Mouse (Mus musculus) MEL (cell line): ENCODE measurements around the gene Clic4. TPM values are rescaled to one million over a fixed set of nuclear protein-coding genes. Genes with fewer than 3 reads are reported as not detected.

Experiments
- DNase-seq: peaks from one replicate; pipeline ENCODE4 v3.0.0; 2011; ENCODE audit warnings: low read depth, low spot score
- H3K27ac ChIP-seq: 2 replicates; pipeline ENCODE4 v1.5.1; 2012; ENCODE audit warnings: low read depth, mild to moderate bottlenecking, control low read depth, low read length, moderate library complexity; ENCODE audit not compliant: control insufficient read depth
- H3K27me3 ChIP-seq, 2 experiments: fragments of 150-350 bp in 1 of 2; sonication (generic) in 1 of 2; 2 replicates each; pipeline ENCODE4 v1.6.1; 2012; ENCODE audit warnings: low read length in 2 of 2, mild to moderate bottlenecking in 2 of 2, improper control_type of control experiment in 1 of 2, moderate library complexity in 1 of 2; ENCODE audit not compliant: insufficient read depth in 2 of 2, control insufficient read depth in 1 of 2
- H3K36me3 ChIP-seq, 2 experiments: 2 replicates each; pipeline ENCODE4 v1.6.1; 2012 to 2014; ENCODE audit warnings: low read length in 2 of 2, improper control_type of control experiment in 1 of 2, inconsistent platforms in 1 of 2, mild to moderate bottlenecking in 1 of 2; ENCODE audit not compliant: insufficient read depth in 2 of 2, control insufficient read depth in 1 of 2
- H3K4me1 ChIP-seq, 2 experiments: fragments of 150-350 bp in 1 of 2; sonication (generic) in 1 of 2; 2 replicates each; pipeline ENCODE4 v1.6.1; 2012; ENCODE audit warnings: low read length in 2 of 2, improper control_type of control experiment in 1 of 2, mild to moderate bottlenecking in 1 of 2; ENCODE audit not compliant: insufficient read depth in 2 of 2, control insufficient read depth in 1 of 2
- H3K4me3 ChIP-seq, 2 experiments: fragments of 150-350 bp in 1 of 2; sonication (generic) in 1 of 2; 2 replicates each; pipeline ENCODE4 v1.5.1; 2012; ENCODE audit warnings: low read depth in 2 of 2, low read length in 2 of 2, mild to moderate bottlenecking in 2 of 2, moderate library complexity in 2 of 2, control low read depth in 1 of 2, improper control_type of control experiment in 1 of 2; ENCODE audit not compliant: control insufficient read depth in 1 of 2, insufficient read depth in 1 of 2
- H3K79me2 ChIP-seq: 2 replicates; pipeline ENCODE4 v1.6.1; 2012; ENCODE audit warnings: mild to moderate bottlenecking, low read length, moderate library complexity; ENCODE audit not compliant: control insufficient read depth, poor library complexity, insufficient read depth
- H3K9ac ChIP-seq: 2 replicates; pipeline ENCODE4 v1.6.1; 2012; ENCODE audit warnings: low read depth, mild to moderate bottlenecking, control low read depth, low read length, moderate library complexity; ENCODE audit not compliant: control insufficient read depth, poor library complexity, severe bottlenecking
- H3K9me3 ChIP-seq: fragments of 150-350 bp; sonication (generic); replicated peaks from 2 replicates; pipeline ENCODE4 v1.6.1; 2012; ENCODE audit warnings: mild to moderate bottlenecking, low read length, improper control_type of control experiment, moderate library complexity; ENCODE audit not compliant: insufficient read depth
- BHLHE40 ChIP-seq: IDR thresholded peaks from 2 replicates; pipeline ENCODE4 v1.6.1; 2012; ENCODE audit warnings: low read depth, mild to moderate bottlenecking, inconsistent platforms, low read length, improper control_type of control experiment, borderline replicate concordance
- CTCF ChIP-seq, 3 experiments: IDR thresholded peaks in 2 of 3; conservative IDR thresholded peaks in 1 of 3; 2 replicates each; pipeline ENCODE4 v1.5.1; 2011 to 2012; ENCODE audit warnings: low read length in 3 of 3, low read depth in 2 of 3, mild to moderate bottlenecking in 2 of 3, improper control_type of control experiment in 1 of 3, inconsistent platforms in 1 of 3, mixed read lengths in 1 of 3, moderate library complexity in 1 of 3; ENCODE audit not compliant: control insufficient read depth in 1 of 3, insufficient read depth in 1 of 3, poor library complexity in 1 of 3, severe bottlenecking in 1 of 3
- E2F4 ChIP-seq: IDR thresholded peaks from 2 replicates; pipeline ENCODE4 v1.6.1; 2011; ENCODE audit warnings: low read depth, low read length, improper control_type of control experiment, borderline replicate concordance
- ELF1 ChIP-seq: IDR thresholded peaks from 2 replicates; pipeline ENCODE4 v1.6.1; 2014; ENCODE audit warnings: low read depth, mild to moderate bottlenecking, inconsistent platforms, low read length, improper control_type of control experiment, moderate library complexity
- EP300 ChIP-seq, 2 experiments: IDR thresholded peaks; 2 replicates each; pipeline ENCODE4 v1.6.1; 2011; ENCODE audit warnings: improper control_type of control experiment in 2 of 2, low read length in 2 of 2, low read depth in 1 of 2, mild to moderate bottlenecking in 1 of 2
- ETS1 ChIP-seq: IDR thresholded peaks from 2 replicates; pipeline ENCODE4 v1.6.1; 2012; ENCODE audit warnings: low read depth, mild to moderate bottlenecking, inconsistent platforms, low read length, improper control_type of control experiment, moderate library complexity
- GABPA ChIP-seq: IDR thresholded peaks from 2 replicates; pipeline ENCODE4 v1.6.1; 2012; ENCODE audit warnings: low read depth, mild to moderate bottlenecking, inconsistent platforms, low read length, improper control_type of control experiment, moderate library complexity
- GATA1 ChIP-seq: IDR thresholded peaks from 2 replicates; pipeline ENCODE4 v1.6.1; 2011; ENCODE audit warnings: low read depth, low read length, improper control_type of control experiment
- HCFC1 ChIP-seq: IDR thresholded peaks from 2 replicates; pipeline ENCODE4 v1.6.1; 2012; ENCODE audit warnings: low read depth, mild to moderate bottlenecking, inconsistent platforms, low read length, improper control_type of control experiment, moderate library complexity
- JUND ChIP-seq: IDR thresholded peaks from 2 replicates; pipeline ENCODE4 v1.6.1; 2011; ENCODE audit warnings: low read depth, mild to moderate bottlenecking, improper control_type of control experiment, low read length
- KAT2A ChIP-seq: conservative IDR thresholded peaks from 2 replicates; pipeline ENCODE4 v1.6.1; 2012; ENCODE audit warnings: low read depth, low read length, improper control_type of control experiment, inconsistent platforms
- MAX ChIP-seq: IDR thresholded peaks from 2 replicates; pipeline ENCODE4 v1.6.1; 2011; ENCODE audit warnings: low read length, improper control_type of control experiment
- MEF2A ChIP-seq: IDR thresholded peaks from 2 replicates; pipeline ENCODE4 v1.6.1; 2014; ENCODE audit warnings: low read depth, mild to moderate bottlenecking, inconsistent platforms, low read length, improper control_type of control experiment; ENCODE audit not compliant: poor library complexity, insufficient replicate concordance, severe bottlenecking; ENCODE audit errors: extremely low read depth
- MXI1 ChIP-seq: IDR thresholded peaks from 2 replicates; pipeline ENCODE4 v1.6.1; 2011; ENCODE audit warnings: mild to moderate bottlenecking, low read depth, low read length, improper control_type of control experiment
- MYC ChIP-seq: IDR thresholded peaks from 2 replicates; pipeline ENCODE4 v1.6.1; 2011; ENCODE audit warnings: low read depth, mild to moderate bottlenecking, low read length, improper control_type of control experiment, moderate library complexity
- NELFE ChIP-seq: IDR thresholded peaks from 2 replicates; pipeline ENCODE4 v1.6.1; 2011; ENCODE audit warnings: low read depth, low read length, improper control_type of control experiment
- POLR2A ChIP-seq, 2 experiments: IDR thresholded peaks; 2 replicates each; pipeline ENCODE4 v1.6.1; 2011 to 2012; ENCODE audit warnings: low read length in 2 of 2, mild to moderate bottlenecking in 2 of 2, control low read depth in 1 of 2, improper control_type of control experiment in 1 of 2, low read depth in 1 of 2, moderate library complexity in 1 of 2; ENCODE audit not compliant: control insufficient read depth in 1 of 2, insufficient read depth in 1 of 2, poor library complexity in 1 of 2
- POLR2AphosphoS2 ChIP-seq: IDR thresholded peaks from 2 replicates; pipeline ENCODE4 v1.6.1; 2011; ENCODE audit warnings: low read length, improper control_type of control experiment
- RAD21 ChIP-seq: IDR thresholded peaks from 2 replicates; pipeline ENCODE4 v1.6.1; 2011; ENCODE audit warnings: mild to moderate bottlenecking, low read depth, low read length, improper control_type of control experiment
- RCOR1 ChIP-seq: IDR thresholded peaks from 2 replicates; pipeline ENCODE4 v1.6.1; 2012; ENCODE audit warnings: low read depth, mild to moderate bottlenecking, inconsistent platforms, low read length, improper control_type of control experiment
- SIN3A ChIP-seq: IDR thresholded peaks from 2 replicates; pipeline ENCODE4 v1.6.1; 2012; ENCODE audit warnings: low read length, improper control_type of control experiment, inconsistent platforms
- SMC3 ChIP-seq: IDR thresholded peaks from 2 replicates; pipeline ENCODE4 v1.6.1; 2011; ENCODE audit warnings: low read depth, low read length, improper control_type of control experiment
- TAL1 ChIP-seq: IDR thresholded peaks from 2 replicates; pipeline ENCODE4 v1.6.1; 2012; ENCODE audit warnings: mild to moderate bottlenecking, inconsistent platforms, low read length, moderate library complexity, mixed read lengths
- TBP ChIP-seq: IDR thresholded peaks from 2 replicates; pipeline ENCODE4 v1.8.0; 2011; ENCODE audit warnings: low read depth, low read length, improper control_type of control experiment
- TCF12 ChIP-seq: IDR thresholded peaks from 2 replicates; pipeline ENCODE4 v1.6.1; 2014; ENCODE audit warnings: low read depth, mild to moderate bottlenecking, inconsistent platforms, low read length, improper control_type of control experiment, moderate library complexity
- UBTF ChIP-seq: IDR thresholded peaks from 2 replicates; pipeline ENCODE4 v1.6.1; 2012; ENCODE audit warnings: low read depth, mild to moderate bottlenecking, inconsistent platforms, low read length, improper control_type of control experiment, moderate library complexity, borderline replicate concordance; ENCODE audit not compliant: insufficient read depth
- USF1 ChIP-seq: IDR thresholded peaks from 2 replicates; pipeline ENCODE4 v1.6.1; 2014; ENCODE audit warnings: low read depth, mild to moderate bottlenecking, inconsistent platforms, low read length, improper control_type of control experiment, moderate library complexity
- USF2 ChIP-seq, 2 experiments: IDR thresholded peaks; 2 replicates each; pipeline ENCODE4 v1.6.1; 2011 to 2012; ENCODE audit warnings: improper control_type of control experiment in 2 of 2, low read length in 2 of 2, borderline replicate concordance in 1 of 2, inconsistent platforms in 1 of 2, low read depth in 1 of 2, mild to moderate bottlenecking in 1 of 2; ENCODE audit not compliant: insufficient read depth in 1 of 2
- ZNF384 ChIP-seq: IDR thresholded peaks from 2 replicates; pipeline ENCODE4 v1.6.1; 2012; ENCODE audit warnings: low read depth, mild to moderate bottlenecking, inconsistent platforms, low read length, improper control_type of control experiment
- polyA plus RNA-seq, 2 experiments: library from polyadenylated mRNA; stranded (reverse) in 1 of 2; unstranded in 1 of 2; fragments of >175 nt in 1 of 2; fragments of >200 nt in 1 of 2; gene quantifications; 2 replicates each; pipeline versions ENCODE4 v1.2.1 to v1.2.4; 2012; ENCODE audit warnings: low replicate concordance in 2 of 2, low read depth in 1 of 2; ENCODE audit not compliant: insufficient read length in 2 of 2, insufficient read depth in 1 of 2, missing spikeins in 1 of 2
- total RNA-seq: library from RNA; depleted of rRNA; stranded (reverse); fragments of 300-350 nt; gene quantifications from 2 replicates; pipeline ENCODE4 v1.2.3, GENCODE M21; 2012

The Clic4 gene
- total and polyA plus RNA-seq, 3 experiments = 32.9 to 274 (median 83.8) TPM

DNA sequence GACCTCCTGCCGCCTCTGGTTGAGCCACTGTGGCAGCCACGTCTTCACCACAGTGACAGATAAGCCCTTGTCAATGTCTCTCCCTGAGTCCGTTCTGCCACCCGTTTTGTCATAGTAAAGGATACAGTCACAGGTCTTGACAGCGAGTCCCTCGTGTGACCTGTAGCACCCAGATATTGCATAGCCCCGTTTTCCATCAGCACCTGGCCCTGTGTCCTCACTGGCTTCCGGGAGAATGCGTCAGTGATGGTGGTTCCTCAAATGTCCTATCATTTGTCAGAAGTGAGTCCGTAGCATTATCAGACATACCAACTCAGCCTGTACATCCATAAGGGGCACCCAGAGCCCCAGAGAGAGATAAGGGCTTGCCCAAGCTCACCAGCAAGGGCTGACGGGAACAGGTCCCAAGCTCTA lies 41.8 kb upstream of the Clic4 start:
- peak overlapping the region; percentile 53 to 73 for H3K4me3 ChIP-seq
- H3K27me3 ChIP-seq = no peaks in the 10 kb centered on the region
- peaks cover 0 to 8% of the 10 kb centered on the region in 2 experiments; a peak in 2 of 4 replicates for H3K4me1 ChIP-seq
- H3K9me3 ChIP-seq = no peaks in the 10 kb centered on the region
- peaks cover 0 to 7% of the 10 kb centered on the region in 2 experiments; a peak in 2 of 4 replicates for H3K36me3 ChIP-seq
- peak overlapping the region; percentile 71 for H3K9ac ChIP-seq
- peak; percentile 86 for DNase-seq
- H3K79me2 ChIP-seq = no peaks in the 10 kb centered on the region; the same call in 1 of the 2 replicates
- no peak; the same call in 1 of the 2 replicates for TF ChIP-seq NELFE
- peak; percentile 14; the same call in 1 of the 2 replicates for TF ChIP-seq SIN3A
- no peak for TF ChIP-seq USF2 (IDR thresholded peaks at IDR 0.05; ENCODE audit: borderline replicate concordance in 1 of 2, insufficient read depth in 1 of 2, low read depth in 1 of 2, low read length in 2 of 2)
- TF ChIP-seq GABPA = no peak
- TF ChIP-seq GATA1 = peak; percentile 84
- TF ChIP-seq TCF12 = peak; percentile 64
- TF ChIP-seq TBP = no peak
- peak; percentile 54 for TF ChIP-seq ELF1
- TF ChIP-seq MEF2A = no peak
- TF ChIP-seq BHLHE40 = peak; percentile 31; the same call in 1 of the 2 replicates
- TF ChIP-seq POLR2A (IDR thresholded peaks at IDR 0.05; ENCODE audit: control insufficient read depth in 1 of 2, insufficient read depth in 1 of 2, low read depth in 1 of 2, low read length in 2 of 2, poor library complexity in 1 of 2) = peak in 1 of 2 experiments; percentile 60; a peak in 2 of 4 replicates
- 0 out of 2 replicates have a peak, but pooled peaks have one; percentile 20 for TF ChIP-seq MXI1
- TF ChIP-seq EP300 (IDR thresholded peaks at IDR 0.05; ENCODE audit: low read depth in 1 of 2, low read length in 2 of 2) = peak; percentile 40 to 77; a peak in 3 of 4 replicates
- TF ChIP-seq ZNF384 = no peak
- peak; percentile 63 for TF ChIP-seq MAX
- TF ChIP-seq E2F4 = no peak
- peak; percentile 24; the same call in 1 of the 2 replicates for TF ChIP-seq RCOR1
- TF ChIP-seq HCFC1 = peak; percentile 24; the same call in 1 of the 2 replicates
- no peak for TF ChIP-seq UBTF
- TF ChIP-seq POLR2AphosphoS2 = no peak
- no peak for TF ChIP-seq RAD21
- TF ChIP-seq USF1 = peak; percentile 20; the same call in 1 of the 2 replicates
- no peak for TF ChIP-seq CTCF (IDR thresholded peaks at IDR 0.05 in 2 of 3, conservative IDR thresholded peaks at IDR 0.05 in 1 of 3; ENCODE audit: control insufficient read depth in 1 of 3, insufficient read depth in 1 of 3, low read depth in 2 of 3, low read length in 3 of 3, poor library complexity in 1 of 3, severe bottlenecking in 1 of 3)
- no peak; the same call in 1 of the 2 replicates for TF ChIP-seq SMC3
- TF ChIP-seq MYC = no peak; the same call in 1 of the 2 replicates
- no peak for TF ChIP-seq KAT2A
- TF ChIP-seq TAL1 = peak; percentile 49
- no peak for TF ChIP-seq JUND
- TF ChIP-seq ETS1 = peak; percentile 76
- H3K27ac ChIP-seq = peak overlapping the region; percentile 96
